Mouse (Mus musculus): Measurements from ENCODE around the gene Acy3.

- TF ChIP-seq EP300 (optimal IDR thresholded peaks at IDR 0.05) (no peak), CTCF (IDR thresholded peaks at IDR 0.05; ENCODE audit: low read depth) (no peak)
These were observed 43.2 kb upstream of the Acy3 start for GRCm38 (mm10) chr19:3942986-3943735.

Measured in stomach, postnatal 0 days (tissue).